Mouse (Mus musculus) bone marrow macrophage, adult 2 months (primary cell): Measurements from ENCODE around the gene Rassf5.

Source experiments
- CTCF ChIP-seq: IDR thresholded peaks from 2 replicates; pipeline ENCODE4 v1.5.1; 2012; ENCODE audit warnings: low read depth, mild to moderate bottlenecking, low read length, moderate library complexity
- POLR2A ChIP-seq: IDR thresholded peaks from 2 replicates; pipeline ENCODE4 v1.6.1; 2012; ENCODE audit warnings: mild to moderate bottlenecking, low read depth, low read length, borderline replicate concordance

DNA sequence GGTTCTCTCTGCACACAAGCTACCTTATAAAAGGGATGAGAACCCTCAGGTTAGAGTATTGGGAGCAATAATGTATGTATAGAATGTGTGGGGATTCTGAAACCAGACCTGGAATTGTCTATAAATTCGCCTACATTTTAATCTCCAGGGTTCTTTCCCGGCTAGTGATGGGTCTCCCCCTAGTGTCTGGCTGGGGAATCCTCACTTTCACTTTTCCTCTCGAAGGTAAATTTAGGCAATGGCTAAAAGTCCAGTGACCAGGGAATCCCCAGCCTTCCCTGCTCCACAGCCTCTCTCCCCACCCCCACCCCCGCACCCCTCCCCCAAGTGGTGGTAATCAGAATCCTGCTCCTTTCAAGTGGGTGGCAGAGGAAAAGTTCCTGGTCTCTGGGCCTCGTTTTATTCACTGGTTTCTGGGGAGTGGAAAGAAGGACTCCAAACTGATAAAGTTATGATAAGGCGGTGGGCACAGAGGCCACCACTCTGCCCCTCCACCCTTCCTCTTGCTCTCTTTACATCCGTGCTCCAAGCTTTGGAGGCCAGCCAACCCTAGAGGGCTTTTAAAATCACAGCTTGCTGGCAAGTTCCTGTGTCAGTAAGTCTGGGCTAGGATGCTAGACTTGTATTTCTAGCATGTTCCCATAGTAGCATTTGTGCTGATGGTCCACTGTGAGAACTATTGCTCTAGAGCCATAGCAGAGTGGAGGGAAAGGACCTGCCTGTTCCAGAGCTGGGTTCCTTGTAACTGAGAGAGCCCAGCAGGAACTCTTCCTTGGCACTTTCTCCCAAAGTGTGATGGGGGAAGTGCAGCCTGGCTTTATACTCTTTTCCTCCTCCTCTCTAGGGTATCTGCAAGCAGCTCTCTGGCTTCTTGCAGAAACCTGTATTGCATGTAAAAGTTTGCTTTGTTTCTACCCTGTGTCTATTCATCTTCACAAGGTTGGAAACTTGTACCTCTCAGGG is 1.7 kb upstream of the Rassf5 start:
- no peak for TF ChIP-seq POLR2A
- peak; percentile 52; the same call in 1 of the 2 replicates for TF ChIP-seq CTCF
